Mouse (Mus musculus) neural tube, embryonic 12.5 days (tissue): ENCODE results near the gene Gm20388. TPM values are rescaled to one million over a fixed set of nuclear protein-coding genes. Genes with fewer than 3 reads are reported as not detected.

Experiments
- ATAC-seq: fragments of 200-750 bp; cut with Nextera tagmentation; 2 replicates; pipeline ENCODE4 v1.8.0; 2017; ENCODE audit warnings: low read depth, mild to moderate bottlenecking, moderate TSS enrichment, moderate library complexity; ENCODE audit not compliant: low FRiP score
- H3K27ac ChIP-seq: fragments of 300-500 bp; sonication (generic); 2 replicates; pipeline ENCODE4 v1.5.1; 2016
- H3K27me3 ChIP-seq: fragments of 300-500 bp; sonication (generic); replicated peaks from 2 replicates; pipeline ENCODE4 v1.6.1; 2016; ENCODE audit warnings: mild to moderate bottlenecking
- H3K36me3 ChIP-seq: fragments of 300-500 bp; sonication (generic); 2 replicates; pipeline ENCODE4 v1.6.1; 2016; ENCODE audit warnings: mild to moderate bottlenecking
- H3K4me1 ChIP-seq: fragments of 300-500 bp; sonication (generic); 2 replicates; pipeline ENCODE4 v1.6.1; 2016
- H3K4me2 ChIP-seq: fragments of 300-500 bp; sonication (generic); replicated peaks from 2 replicates; pipeline ENCODE4 v1.6.1; 2016; ENCODE audit warnings: mild to moderate bottlenecking
- H3K4me3 ChIP-seq: fragments of 300-500 bp; sonication (generic); 2 replicates; pipeline ENCODE4 v1.5.1; 2016
- H3K9ac ChIP-seq: fragments of 300-500 bp; sonication (generic); 2 replicates; pipeline ENCODE4 v1.6.1; 2016; ENCODE audit warnings: mild to moderate bottlenecking
- H3K9me3 ChIP-seq: fragments of 300-500 bp; sonication (generic); 2 replicates; pipeline ENCODE4 v1.6.1; 2016; ENCODE audit warnings: mild to moderate bottlenecking
- WGBS: fragments of 180-500 bp; shearing (Covaris S2); methylation state at CpG from one replicate; pipeline ENCODE4 v1.1.7; 2016; 5-methylcytosine and 5-hydroxymethylcytosine counted together
- polyA plus RNA-seq: library from polyadenylated mRNA; unstranded; fragments of >200 nt; fragmentation: Nextera tagmentation; extraction: Ambion mirVana; gene quantifications from 2 replicates; pipeline ENCODE4 v1.2.1, GENCODE M21; 2016

Gm20388 gene
- polyA plus RNA-seq, 1 experiment from 2014 or later: not detected

DNA sequence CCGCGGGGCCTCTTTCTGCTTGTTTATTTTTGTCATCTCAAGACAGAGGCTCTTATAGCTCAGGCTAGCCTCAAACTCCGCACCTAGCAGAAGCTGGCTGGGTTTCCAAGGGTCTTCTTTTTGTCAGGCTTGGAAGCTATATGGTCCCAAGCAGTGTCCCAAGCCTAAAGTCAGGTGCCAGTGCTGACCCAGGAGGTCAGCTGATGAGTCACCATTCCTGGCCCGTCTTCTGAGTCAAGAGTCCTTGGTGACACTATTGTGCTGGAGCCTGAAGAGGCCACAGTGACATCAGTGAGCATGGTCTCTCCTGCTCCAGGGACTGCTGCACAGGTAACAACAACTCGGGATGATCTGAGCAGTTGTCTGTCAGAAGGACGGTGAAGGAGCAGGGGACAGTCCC lies 1449.4 kb downstream of the Gm20388 start:
- Histone ChIP-seq H3K4me3 (no peak overlapping the region), H3K36me3 (no peaks in the 10 kb centered on the region), H3K27ac (no peak overlapping the region), H3K4me1 (peaks cover 35% of the 10 kb centered on the region), H3K4me2 (no peak overlapping the region), H3K9me3 (no peaks in the 10 kb centered on the region), H3K9ac (no peak overlapping the region), H3K27me3 (no peaks in the 10 kb centered on the region)
- WGBS: 40% methylated on average over 6 of the region's 6 CpGs
- ATAC-seq: no peak

DNA sequence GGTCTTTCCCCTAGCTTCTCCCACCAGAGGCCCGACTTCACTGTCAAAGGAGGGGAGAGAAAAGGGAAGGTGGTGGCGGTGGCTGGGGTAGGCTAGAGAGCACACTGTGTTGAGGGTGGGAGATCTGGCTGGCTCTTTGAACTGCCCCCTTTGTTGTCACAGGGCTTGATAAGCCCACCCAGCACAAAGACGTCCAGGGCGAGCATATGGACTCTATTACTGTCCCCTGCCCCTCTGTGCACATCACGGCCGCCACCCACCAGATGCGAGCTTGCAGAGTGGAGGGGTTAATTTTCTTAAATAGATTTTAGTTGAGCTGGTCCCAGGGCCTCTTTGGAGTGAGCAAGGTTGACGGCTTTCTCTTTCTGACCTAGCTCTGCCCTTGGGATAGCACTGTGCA lies 1450.5 kb downstream of the Gm20388 start:
- ATAC-seq: no peak
- Histone ChIP-seq H3K9me3 (no peaks in the 10 kb centered on the region), H3K27me3 (no peaks in the 10 kb centered on the region), H3K4me2 (no peak overlapping the region), H3K4me1 (peaks cover 29% of the 10 kb centered on the region), H3K27ac (no peak overlapping the region), H3K4me3 (no peak overlapping the region), H3K9ac (no peak overlapping the region), H3K36me3 (no peaks in the 10 kb centered on the region)
- WGBS: 53% methylated on average over 8 of the region's 8 CpGs

DNA sequence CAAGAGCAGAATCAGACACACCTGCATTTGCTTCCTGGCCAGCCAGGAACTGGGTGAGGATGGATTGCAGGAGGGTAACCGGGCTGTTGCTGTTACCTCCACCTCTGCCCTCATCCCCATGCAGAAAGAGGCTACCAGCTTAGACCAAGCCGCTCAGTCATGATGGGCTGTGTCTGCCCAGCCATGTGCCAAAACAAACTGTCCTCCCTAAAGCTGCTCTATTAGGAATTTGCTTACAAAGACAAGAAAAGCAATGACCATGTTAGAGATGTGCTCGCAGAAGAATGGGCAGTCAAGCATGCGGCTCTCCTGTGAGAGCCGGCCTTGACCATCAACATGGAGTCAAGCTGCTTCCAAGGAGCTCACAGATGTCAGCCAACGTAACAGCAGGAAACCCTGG lies 1454.0 kb downstream of the Gm20388 start:
- 85% methylated on average over 6 of the region's 6 CpGs for WGBS
- no peak for ATAC-seq
- Histone ChIP-seq H3K36me3 (no peaks in the 10 kb centered on the region), H3K4me2 (no peak overlapping the region), H3K27ac (no peak overlapping the region), H3K9ac (no peak overlapping the region), H3K27me3 (no peaks in the 10 kb centered on the region; the same call in 1 of the 2 replicates), H3K9me3 (no peaks in the 10 kb centered on the region), H3K4me3 (no peak overlapping the region), H3K4me1 (peaks cover 26% of the 10 kb centered on the region)

DNA sequence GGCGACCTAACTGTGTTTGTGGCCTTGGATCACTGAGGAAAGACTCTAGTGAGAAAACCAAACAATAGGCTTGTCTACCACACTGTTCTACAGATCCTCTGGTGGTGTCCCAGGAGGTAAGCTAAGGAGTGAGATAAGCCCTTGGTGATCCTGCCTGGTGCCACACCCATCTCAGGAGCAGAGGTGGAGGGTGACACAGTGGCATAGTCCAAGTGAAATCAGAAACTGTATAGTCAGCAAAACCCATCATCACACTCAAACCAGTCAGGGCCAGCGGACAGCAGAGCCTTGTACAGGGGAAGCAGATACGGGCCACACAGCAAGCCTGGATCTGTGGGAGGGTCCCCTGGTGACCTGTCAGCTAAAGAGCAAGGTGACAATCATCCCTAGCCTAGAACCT lies 1454.5 kb downstream of the Gm20388 start:
- H3K4me3 ChIP-seq: no peak overlapping the region
- no peak overlapping the region for H3K4me2 ChIP-seq
- H3K36me3 ChIP-seq: no peaks in the 10 kb centered on the region
- 80% methylated on average over 3 of the region's 3 CpGs for WGBS
- H3K9ac ChIP-seq: no peak overlapping the region
- H3K4me1 ChIP-seq: peaks cover 21% of the 10 kb centered on the region
- no peak for ATAC-seq
- H3K27ac ChIP-seq: no peak overlapping the region
- H3K9me3 ChIP-seq: no peaks in the 10 kb centered on the region
- no peaks in the 10 kb centered on the region; the same call in 1 of the 2 replicates for H3K27me3 ChIP-seq

DNA sequence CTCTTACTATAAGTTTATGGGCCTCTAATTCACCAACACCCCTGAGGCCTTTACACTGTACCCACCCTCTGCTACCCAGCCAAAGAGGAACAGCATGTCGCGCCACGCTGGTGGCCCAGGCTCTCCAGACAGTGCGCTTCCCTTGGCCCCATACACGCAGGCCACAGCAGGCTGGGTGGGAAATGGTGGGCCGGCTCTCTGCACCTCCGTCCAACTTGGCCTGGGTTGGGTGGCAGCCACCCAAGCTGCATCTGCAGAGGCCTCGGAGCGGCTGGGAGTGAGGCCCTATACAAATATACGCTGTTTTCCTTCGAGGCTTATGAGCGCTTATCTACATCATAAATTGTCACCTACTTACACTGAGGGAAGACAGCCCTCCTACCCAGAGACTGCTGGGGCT lies 1456.0 kb downstream of the Gm20388 start:
- Histone ChIP-seq H3K36me3 (no peaks in the 10 kb centered on the region), H3K27ac (no peak overlapping the region), H3K4me1 (peaks cover 11% of the 10 kb centered on the region), H3K9me3 (no peaks in the 10 kb centered on the region), H3K4me3 (no peak overlapping the region), H3K4me2 (no peak overlapping the region), H3K9ac (no peak overlapping the region), H3K27me3 (no peaks in the 10 kb centered on the region; the same call in 1 of the 2 replicates)
- ATAC-seq: no peak
- WGBS: 94% methylated on average over 12 of the region's 12 CpGs

DNA sequence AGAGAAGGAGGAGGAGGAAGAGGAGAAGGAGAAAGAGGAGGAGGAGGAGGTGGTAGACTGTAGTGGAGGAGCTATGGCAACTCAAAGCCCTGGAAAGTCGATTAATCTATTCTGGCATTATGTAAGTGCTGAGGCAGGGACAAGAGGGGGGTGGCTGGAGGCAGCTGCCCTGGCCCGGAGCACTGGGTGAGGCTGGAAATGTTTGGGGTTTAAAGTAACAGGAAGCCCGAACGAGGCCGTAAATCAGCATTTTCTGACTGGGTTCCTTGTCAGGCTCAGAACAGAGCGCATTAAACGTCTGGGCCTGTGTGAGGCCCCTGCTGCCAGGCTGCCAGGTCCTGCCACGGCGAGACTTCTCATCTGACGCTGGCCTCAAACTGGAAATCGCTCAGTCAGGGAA lies 1458.2 kb downstream of the Gm20388 start:
- Histone ChIP-seq H3K4me1 (peaks cover 11% of the 10 kb centered on the region), H3K4me3 (no peak overlapping the region), H3K9ac (no peak overlapping the region), H3K9me3 (no peaks in the 10 kb centered on the region), H3K36me3 (no peaks in the 10 kb centered on the region), H3K27me3 (no peaks in the 10 kb centered on the region; the same call in 1 of the 2 replicates), H3K4me2 (no peak overlapping the region), H3K27ac (no peak overlapping the region)
- ATAC-seq: no peak
- 23% methylated on average over 11 of the region's 11 CpGs for WGBS

DNA sequence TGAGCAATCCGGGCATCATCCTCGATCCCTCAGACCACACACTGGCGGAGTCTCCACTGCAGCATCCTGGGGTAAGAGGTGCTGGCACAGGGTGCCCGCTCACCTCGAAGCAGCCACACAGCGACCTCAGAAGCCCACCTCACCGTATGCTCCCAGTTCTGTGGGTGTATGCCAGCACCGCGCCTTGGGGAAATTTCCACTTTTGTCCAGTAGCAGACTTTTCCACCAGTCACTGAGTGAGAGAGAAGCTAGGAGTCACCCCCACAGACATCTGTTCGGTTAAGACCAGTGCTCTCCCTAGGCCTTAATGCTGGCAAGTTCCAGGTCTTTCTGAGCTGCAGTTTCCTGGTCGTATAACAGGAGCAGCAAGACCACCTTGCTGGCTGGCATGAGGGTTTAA lies 1458.7 kb downstream of the Gm20388 start:
- Histone ChIP-seq H3K4me3 (no peak overlapping the region), H3K36me3 (no peaks in the 10 kb centered on the region), H3K27me3 (no peaks in the 10 kb centered on the region; the same call in 1 of the 2 replicates), H3K4me2 (no peak overlapping the region), H3K27ac (no peak overlapping the region), H3K9me3 (no peaks in the 10 kb centered on the region), H3K9ac (no peak overlapping the region), H3K4me1 (peaks cover 14% of the 10 kb centered on the region)
- ATAC-seq: no peak
- WGBS: 78% methylated on average over 11 of the region's 11 CpGs

DNA sequence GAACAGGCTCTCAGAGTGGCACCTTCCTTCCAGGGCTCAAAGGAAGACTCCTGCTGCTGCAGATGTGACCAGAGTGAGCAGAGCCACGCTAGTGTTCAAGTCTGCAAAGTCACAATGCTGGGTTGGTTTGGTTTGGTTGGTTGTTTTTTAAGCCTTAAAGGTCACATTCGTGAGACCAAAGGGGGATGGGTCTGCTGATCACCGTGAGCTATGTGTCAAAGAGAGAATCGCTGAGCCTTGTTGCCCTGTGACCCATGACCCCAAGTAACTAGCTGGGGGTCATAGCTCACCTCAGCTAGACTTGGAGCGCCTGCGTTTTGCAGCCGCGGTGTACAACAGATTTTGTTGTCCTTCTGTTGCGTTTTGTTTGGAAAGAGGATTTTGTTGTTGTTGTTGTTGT lies 1460.6 kb downstream of the Gm20388 start:
- H3K27me3 ChIP-seq: no peaks in the 10 kb centered on the region; the same call in 1 of the 2 replicates
- no peak overlapping the region for H3K4me3 ChIP-seq
- no peak for ATAC-seq
- no peak overlapping the region for H3K4me2 ChIP-seq
- H3K4me1 ChIP-seq: peaks cover 19% of the 10 kb centered on the region
- no peak overlapping the region for H3K27ac ChIP-seq
- 63% methylated on average over 9 of the region's 9 CpGs for WGBS
- no peaks in the 10 kb centered on the region for H3K9me3 ChIP-seq
- no peak overlapping the region for H3K9ac ChIP-seq
- no peaks in the 10 kb centered on the region for H3K36me3 ChIP-seq

DNA sequence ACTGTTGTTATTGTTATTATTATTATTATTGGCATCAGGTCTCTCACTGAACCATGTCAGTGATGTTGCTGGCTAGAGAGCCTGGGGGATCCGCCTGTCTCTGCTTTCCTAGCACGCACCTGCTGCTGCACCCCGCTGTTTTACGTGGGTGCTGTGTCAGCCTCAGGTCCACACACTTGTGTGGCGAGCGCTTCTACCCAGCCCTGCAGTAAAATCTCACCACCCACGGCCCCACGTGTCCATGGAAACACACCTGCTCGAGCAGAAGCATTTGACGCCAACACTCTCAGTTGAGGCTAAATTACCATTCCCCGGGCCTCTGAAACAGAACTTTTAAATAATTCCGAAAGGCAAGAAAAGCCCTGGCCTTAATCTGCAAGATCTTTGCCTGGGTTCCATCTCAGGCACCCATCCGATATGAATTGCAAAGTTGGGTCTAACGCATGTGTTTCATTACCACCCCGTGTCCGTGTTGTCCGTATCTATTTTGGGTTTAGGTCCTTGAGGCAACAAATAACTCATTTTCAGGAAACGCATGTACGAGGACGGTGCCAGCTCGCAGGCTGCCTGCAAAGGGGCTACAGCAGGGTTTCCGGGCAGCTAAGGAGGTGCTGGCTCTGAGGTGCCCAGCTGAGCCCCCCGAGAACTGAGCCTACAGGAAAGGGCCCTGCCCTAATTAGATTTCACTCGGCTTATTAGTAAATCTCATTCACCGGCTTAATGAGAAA lies 1461.4 kb downstream of the Gm20388 start:
- no peaks in the 10 kb centered on the region for H3K9me3 ChIP-seq
- H3K4me2 ChIP-seq: no peak overlapping the region
- no peaks in the 10 kb centered on the region for H3K36me3 ChIP-seq
- H3K4me1 ChIP-seq: peaks cover 25% of the 10 kb centered on the region
- no peak overlapping the region for H3K4me3 ChIP-seq
- no peak overlapping the region for H3K27ac ChIP-seq
- H3K27me3 ChIP-seq: no peaks in the 10 kb centered on the region; the same call in 1 of the 2 replicates
- no peak overlapping the region for H3K9ac ChIP-seq
- 79% methylated on average over 25 of the region's 25 CpGs for WGBS
- no peak for ATAC-seq

DNA sequence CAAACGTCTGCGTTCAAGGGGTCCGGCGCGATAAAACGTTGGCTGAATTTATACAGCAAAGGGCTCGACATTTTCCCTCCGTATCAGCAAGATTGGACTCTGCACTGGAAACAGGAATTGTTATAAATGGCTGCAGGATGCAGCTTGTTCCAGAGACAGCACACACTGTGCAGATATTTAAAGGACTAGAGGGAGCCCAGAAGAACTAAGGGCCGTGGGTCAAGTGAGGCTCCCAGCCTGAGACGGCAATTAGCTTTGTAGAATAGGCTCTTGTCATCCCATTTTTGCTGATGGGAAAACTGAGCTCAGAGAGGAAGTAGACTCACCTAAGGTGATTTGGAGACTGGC lies 1462.0 kb downstream of the Gm20388 start:
- Histone ChIP-seq H3K4me1 (peaks cover 30% of the 10 kb centered on the region), H3K9ac (no peak overlapping the region), H3K4me3 (no peak overlapping the region), H3K27me3 (no peaks in the 10 kb centered on the region; the same call in 1 of the 2 replicates), H3K36me3 (no peaks in the 10 kb centered on the region), H3K27ac (no peak overlapping the region), H3K4me2 (no peak overlapping the region), H3K9me3 (no peaks in the 10 kb centered on the region)
- 86% methylated on average over 10 of the region's 10 CpGs for WGBS
- no peak for ATAC-seq

DNA sequence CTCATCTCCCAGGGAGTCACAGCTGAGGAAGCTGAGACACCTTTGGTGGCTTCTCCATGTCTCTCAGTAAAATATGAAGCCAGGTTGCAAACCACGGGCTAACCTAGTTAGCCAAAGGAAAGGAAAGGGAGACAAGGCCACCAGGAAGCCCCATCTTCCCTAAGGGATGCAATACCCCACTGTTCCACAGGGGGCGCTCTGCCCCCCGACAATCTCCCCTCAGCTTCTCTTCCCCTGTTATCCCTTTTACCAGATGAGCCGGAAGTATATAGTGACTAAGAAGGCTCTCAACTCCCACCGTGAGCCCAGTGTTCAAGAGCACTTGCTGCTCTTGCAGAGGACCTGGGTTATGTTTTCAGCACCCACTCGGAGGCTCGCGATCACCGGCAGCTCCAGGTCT lies 1463.6 kb downstream of the Gm20388 start:
- H3K27ac ChIP-seq: no peak overlapping the region
- no peaks in the 10 kb centered on the region for H3K9me3 ChIP-seq
- no peaks in the 10 kb centered on the region for H3K36me3 ChIP-seq
- no peak overlapping the region for H3K9ac ChIP-seq
- H3K4me2 ChIP-seq: no peak overlapping the region
- no peak for ATAC-seq
- WGBS: 33% methylated on average over 9 of the region's 9 CpGs
- H3K4me1 ChIP-seq: peaks cover 28% of the 10 kb centered on the region
- H3K27me3 ChIP-seq: no peaks in the 10 kb centered on the region
- no peak overlapping the region for H3K4me3 ChIP-seq

DNA sequence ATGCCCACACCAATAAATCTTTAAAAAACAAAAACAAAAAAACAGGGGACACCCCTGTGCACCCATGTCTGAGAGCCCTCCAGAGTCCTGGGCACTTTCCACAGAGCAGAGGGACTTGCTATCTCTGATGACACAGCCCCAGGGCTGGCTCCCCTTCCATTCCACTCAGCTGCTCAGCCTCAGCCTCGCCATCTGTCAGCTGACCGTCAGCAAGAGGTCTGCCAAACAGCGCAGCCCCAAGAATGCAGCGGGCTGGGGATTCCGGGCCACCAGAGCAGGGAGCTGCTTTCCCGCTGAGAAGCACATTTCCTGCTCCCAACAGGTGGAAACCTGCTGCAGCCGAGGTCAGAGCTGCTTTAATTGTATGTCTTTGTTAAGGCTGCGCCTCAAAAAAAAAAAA lies 1464.1 kb downstream of the Gm20388 start:
- ATAC-seq: 0 out of 2 replicates have a peak, but pooled peaks have one; percentile 29
- Histone ChIP-seq H3K9me3 (no peaks in the 10 kb centered on the region), H3K36me3 (no peaks in the 10 kb centered on the region), H3K9ac (no peak overlapping the region), H3K4me2 (no peak overlapping the region), H3K4me3 (no peak overlapping the region), H3K27ac (no peak overlapping the region), H3K4me1 (peaks cover 27% of the 10 kb centered on the region), H3K27me3 (no peaks in the 10 kb centered on the region)
- 6% methylated on average over 8 of the region's 8 CpGs for WGBS
